Mouse (Mus musculus) adrenal gland, postnatal 14 days (tissue): ENCODE data around the gene Apba3. TPM values are rescaled to one million over a fixed set of nuclear protein-coding genes. Genes with fewer than 3 reads are reported as not detected.
A peak's percentile ranks its signal among the peaks of the same experiment; 100 is the strongest.
"Not testable (repeated sequence)": the region's sequence is repeated elsewhere in the genome, so short reads cannot be mapped to it uniquely, and the experiment has no call there.

Experiments
- DNase-seq: peaks from one replicate; pipeline ENCODE4 v3.0.0; 2021; ENCODE audit warnings: mixed read lengths
- long read RNA-seq, 2 experiments: library from polyadenylated mRNA; stranded (forward); transcript quantifications; one replicate each; pipeline ENCODE4 v2.0.0; 2021
- total RNA-seq: library from RNA; stranded (reverse); gene quantifications from 2 replicates; pipeline ENCODE4 v1.2.3, GENCODE M21; 2021

The Apba3 gene
- total RNA-seq = 95.0 and 100 TPM in 2 replicates
- long read RNA-seq, experiment 1, transcript Apba3-201 (11 exons, 2,106 nt) = major isoform, 57 of 93 reads
- long read RNA-seq, experiment 1, partial matches to known transcripts = 6 of 93 reads
- long read RNA-seq, experiment 1, other reads (novel, unspliced or antisense) = 29 of 93 reads
- long read RNA-seq, experiment 2, transcript Apba3-201 (11 exons, 2,106 nt) = major isoform, 34 of 63 reads
- long read RNA-seq, experiment 2, partial matches to known transcripts = 11 of 63 reads
- long read RNA-seq, experiment 2, other reads (novel, unspliced or antisense) = 15 of 63 reads

- DNase-seq = peak; percentile 98
Observed at GRCm38 (mm10) chr10:81266211-81267105, at the start of gene Apba3, which contains the start of gene Mrpl54. TSS of gene Apba3 (plus strand) at chr10:81266960. TSS of gene Mrpl54 (minus strand) at chr10:81266934.

- not testable (repeated sequence) for DNase-seq
Observed at GRCm38 (mm10) chr10:81217267-81217666, 49.5 kb upstream of the Apba3 start.

GRCm38 (mm10) chr10:81217964-81218363 is 48.8 kb upstream of the Apba3 start:
- peak; percentile 83 for DNase-seq

DNA sequence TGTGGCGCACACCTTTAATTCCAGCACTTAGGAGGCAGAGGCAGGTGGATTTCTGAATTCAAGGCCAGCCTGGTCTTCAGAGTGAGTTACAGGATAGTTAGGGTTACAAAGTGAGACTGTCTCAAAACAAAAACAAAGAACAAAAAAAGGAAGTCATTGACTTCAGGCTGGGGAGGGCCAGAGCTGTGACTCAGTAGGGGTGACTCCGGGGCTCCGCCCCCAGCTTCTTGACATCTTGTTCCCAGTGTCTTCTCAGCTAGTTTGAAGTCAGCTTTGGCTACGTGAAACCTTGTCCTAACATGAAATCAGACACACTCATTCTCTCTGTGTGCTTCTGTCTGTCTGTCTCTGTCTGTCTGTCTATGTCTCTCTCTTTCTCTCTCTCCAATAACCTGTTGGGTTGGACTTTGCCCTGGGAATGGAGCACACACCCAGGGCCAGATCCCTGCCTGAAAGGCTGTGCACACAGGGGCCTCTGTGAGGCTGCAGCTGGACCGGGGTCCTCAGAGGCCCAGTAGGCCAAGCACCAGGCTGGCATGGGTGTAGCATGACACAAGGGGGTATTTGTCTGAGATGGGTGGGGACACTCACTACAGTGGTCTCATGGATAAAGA is 45.3 kb upstream of the Apba3 start:
- DNase-seq = no peak

- DNase-seq = not testable (repeated sequence)
Observed at GRCm38 (mm10) chr10:81223731-81224130, 43.0 kb upstream of the Apba3 start.

GRCm38 (mm10) chr10:81229735-81230437 is 36.9 kb upstream of the Apba3 start:
- DNase-seq = no peak

- DNase-seq = peak; percentile 41
Observed at GRCm38 (mm10) chr10:81230438-81231332, 36.1 kb upstream of the Apba3 start, which contains the start of gene Atcay. TSS of gene Atcay (minus strand) at chr10:81230833.

GRCm38 (mm10) chr10:81231436-81231835 is 35.3 kb upstream of the Apba3 start:
- DNase-seq = no peak

DNA sequence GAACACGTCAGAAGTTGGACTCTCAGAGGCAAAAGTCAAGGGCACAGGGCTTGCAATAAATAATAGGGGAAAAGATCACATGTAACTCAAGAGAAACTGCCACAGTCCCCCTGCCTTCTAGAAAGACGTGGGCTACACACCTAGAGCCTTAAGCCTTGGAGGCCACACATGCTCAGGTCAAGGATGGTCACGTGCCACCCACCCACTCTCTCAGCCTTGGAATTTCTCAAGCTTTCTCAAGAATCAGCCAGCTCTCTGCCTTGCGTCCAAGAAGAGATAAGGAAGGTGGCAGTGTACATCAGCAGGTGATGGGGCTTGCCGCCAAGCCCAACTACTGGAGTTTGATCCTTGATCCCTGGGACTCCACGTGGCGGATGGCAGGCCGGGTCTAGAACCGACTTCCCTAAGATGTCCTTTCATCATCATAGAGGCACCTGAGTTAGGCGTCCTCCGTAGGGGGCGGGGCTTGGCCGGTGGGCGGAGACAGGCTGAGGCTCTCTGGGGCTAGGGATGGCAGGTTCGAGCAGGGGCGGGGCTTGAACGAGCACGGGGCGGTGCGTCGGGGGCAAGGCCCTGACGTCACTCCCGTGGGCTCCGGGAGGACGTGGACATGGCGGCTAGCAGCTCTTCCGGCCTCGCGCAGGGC is 34.1 kb upstream of the Apba3 start, which contains the start of gene Zfr2:
Gene Zfr2 (plus strand): TSS at position 576 of the 646 bp plus-strand sequence.
- peak; percentile 97 for DNase-seq

- no peak for DNase-seq
Observed at GRCm38 (mm10) chr10:81233226-81233585, 33.6 kb upstream of the Apba3 start.

DNA sequence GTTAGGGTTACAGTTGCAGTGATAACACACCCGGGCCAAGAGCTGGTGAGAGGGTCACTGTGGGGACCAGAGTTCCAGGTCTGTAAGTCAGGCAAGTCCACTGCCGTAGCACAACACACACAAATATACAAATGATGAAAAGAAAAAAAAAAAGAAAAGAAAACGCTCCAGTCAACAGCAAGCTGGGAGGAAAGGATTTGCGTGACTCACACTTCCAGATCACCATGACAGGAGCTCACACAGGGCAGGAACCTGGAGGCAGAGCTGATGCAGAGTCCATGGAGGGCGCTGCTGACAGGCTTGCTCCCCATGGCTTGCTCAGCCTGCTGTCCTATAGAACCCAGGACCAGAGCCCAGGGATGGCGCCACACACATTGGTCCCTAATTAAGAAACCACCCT is 32.6 kb upstream of the Apba3 start:
- no peak for DNase-seq

- no peak for DNase-seq
Observed at GRCm38 (mm10) chr10:81236471-81237268, 30.1 kb upstream of the Apba3 start.

DNA sequence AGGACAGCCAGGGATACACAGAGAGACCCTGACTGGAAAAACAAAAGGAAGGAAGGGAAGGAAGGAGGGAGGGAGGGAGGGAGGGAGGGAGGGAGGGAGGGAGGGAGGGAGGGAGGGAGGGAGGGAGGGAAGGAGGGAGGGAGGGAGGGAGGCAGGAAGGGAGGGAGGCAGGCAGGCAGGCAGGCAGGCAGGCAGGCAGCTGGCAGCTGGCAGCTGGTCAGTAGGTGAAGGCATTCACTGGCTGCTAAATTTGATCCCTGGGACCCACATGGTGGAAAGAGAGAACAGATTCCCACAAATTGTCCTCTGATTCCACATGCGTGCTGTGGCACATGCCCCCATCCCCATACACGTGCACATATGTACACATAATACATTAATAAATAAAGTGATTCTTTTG is 28.1 kb upstream of the Apba3 start:
- DNase-seq = no peak

DNA sequence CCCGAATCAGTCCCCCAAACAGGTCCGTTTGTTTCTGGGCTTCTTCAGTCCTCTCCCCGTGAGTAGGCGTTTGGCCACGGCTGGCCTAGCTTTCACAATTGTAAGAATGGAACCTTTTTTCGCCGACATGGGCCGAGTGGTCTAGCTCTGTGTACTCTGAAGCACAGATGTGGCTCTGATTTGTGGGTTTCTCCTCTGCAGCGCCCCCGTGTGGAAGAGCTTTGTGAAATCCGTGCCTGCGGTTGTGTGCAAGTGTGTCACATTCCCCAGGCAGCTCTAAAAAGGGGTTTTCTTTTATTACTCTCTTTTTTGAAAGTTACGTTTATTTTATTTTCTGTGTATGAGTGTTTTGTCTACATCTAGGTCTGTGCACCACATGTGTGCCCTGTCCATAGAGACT is 25.9 kb upstream of the Apba3 start:
- peak; percentile 81 for DNase-seq

- DNase-seq = no peak
Observed at GRCm38 (mm10) chr10:81242021-81242420, 24.7 kb upstream of the Apba3 start.

GRCm38 (mm10) chr10:81244146-81244545 is 22.6 kb upstream of the Apba3 start:
- no peak for DNase-seq

- peak; percentile 88 for DNase-seq
Observed at GRCm38 (mm10) chr10:81244595-81244994, 22.2 kb upstream of the Apba3 start.

DNA sequence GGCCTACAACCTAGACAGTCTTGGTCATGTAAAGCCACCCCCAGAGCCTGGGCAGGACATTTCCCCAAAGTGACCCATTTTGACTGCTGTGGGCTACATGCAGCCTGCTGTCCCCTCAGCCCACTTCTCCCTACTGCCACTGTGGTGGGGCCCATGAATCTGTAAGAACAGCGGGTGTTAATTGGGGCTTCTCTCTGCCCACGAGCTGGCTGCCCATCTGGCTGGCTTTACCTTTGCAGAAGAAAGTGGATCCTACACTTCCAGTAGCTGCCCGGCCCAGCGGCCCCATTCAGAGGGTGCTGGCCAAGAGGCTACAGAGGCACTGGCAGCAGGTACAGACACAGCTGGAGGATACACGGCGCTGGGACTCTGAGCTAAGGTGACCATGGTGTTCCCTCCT is 21.6 kb upstream of the Apba3 start:
- no peak for DNase-seq

DNA sequence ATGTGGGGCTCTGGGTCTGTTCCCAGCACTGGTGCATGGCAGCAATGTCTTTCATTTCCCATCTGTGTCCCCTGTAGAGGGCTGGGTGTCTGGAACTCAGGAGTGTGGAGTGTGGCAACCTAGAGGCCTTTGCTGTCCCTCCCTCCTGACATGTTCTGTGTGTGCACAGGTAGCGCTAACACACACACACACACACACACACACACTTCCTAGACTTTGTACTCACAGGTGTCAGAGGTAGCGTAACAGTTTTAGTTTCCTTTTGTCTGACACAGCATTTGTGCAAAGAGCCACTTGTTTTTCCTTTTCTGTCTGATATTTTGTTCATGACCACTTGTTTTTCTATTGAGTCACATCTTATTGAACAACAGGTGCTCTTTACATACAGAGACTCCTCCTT is 19.0 kb upstream of the Apba3 start:
- DNase-seq = no peak

GRCm38 (mm10) chr10:81249442-81249841 is 17.3 kb upstream of the Apba3 start:
- DNase-seq = no peak
